Mouse (Mus musculus) cerebellum, adult 9-11 months (tissue): ENCODE measurements around the gene Npy2r.

Source experiments
- DNase-seq: peaks from one replicate; pipeline ENCODE4 v3.0.0; 2022

Gene Npy2r

GRCm38 (mm10) chr3:82547908-82548721, at the start of gene Npy2r:
TSS of gene Npy2r (minus strand) at chr3:82548084.
- DNase-seq = no peak

- DNase-seq = no peak
Observed at GRCm38 (mm10) chr3:82557786-82558185, 9.9 kb upstream of the Npy2r start.

DNA sequence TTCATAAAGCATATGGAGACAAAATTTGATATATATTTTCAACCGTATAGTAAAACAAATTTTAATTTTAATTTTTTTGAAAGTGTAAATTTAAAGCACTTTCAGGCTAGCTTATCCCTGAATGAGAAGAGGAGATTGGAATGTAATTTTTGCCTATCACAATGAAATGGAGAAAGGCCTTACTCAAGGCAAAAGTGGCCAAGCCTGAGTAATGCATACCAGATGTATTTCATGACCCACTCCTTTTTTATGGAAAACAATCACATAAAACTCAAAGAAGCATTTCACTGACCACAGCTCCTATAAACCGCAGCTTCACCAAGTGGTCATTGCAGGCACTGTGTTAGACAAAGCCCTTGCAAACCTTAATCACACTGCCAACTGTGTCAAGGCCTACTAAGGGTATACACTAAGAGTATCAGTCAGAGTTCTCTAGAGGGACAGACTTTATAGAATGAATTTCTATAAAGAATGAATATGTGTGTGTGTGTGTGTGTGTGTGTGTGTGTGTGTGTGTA, 8.5 kb upstream of the Npy2r start:
- DNase-seq = no peak

- DNase-seq = no peak
Observed at GRCm38 (mm10) chr3:82549932-82550331, 2.0 kb upstream of the Npy2r start.

DNA sequence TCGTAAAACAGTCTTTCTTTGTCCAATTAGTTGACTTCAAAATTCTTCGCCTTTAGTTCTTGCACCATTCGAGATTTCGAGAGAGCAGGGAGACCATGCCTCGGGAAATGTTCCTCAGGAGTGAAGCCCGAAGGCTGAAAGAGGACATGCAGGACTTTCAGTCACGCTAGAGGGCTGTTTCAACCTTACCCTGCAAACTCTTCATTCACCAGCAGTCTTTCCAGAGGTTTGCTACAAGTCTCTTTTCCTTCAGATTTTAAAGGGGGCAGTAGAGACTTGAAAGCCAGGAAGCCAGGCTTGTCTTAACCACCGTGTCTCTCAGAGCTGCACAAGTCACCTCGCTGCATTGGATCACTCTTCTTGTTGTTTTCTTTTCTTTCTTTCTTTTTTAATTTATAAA, 869 bp upstream of the Npy2r start:
- DNase-seq = no peak

DNA sequence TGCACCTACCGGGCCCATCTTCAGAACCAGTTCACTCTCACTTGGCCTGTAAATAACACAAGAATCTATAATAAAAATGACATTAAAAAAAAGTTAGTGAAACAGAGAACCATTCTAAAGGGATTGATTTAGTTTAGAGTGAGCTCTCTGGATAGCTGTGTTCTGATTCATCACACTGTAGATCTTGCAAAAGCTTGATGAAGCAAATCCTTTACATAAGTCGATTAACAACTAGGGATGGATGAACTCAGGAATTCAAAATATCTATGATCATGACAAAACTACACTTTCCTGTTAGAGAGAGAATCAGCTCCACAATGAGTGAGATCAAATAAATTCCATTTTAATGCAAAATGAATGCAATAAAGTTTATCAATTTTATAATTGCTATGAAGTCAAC, 6.4 kb downstream of the Npy2r start:
- DNase-seq = no peak

- no peak for DNase-seq
Observed at GRCm38 (mm10) chr3:82539951-82540350, 7.9 kb downstream of the Npy2r start.

GRCm38 (mm10) chr3:82524792-82525191, 23.1 kb downstream of the Npy2r start:
- DNase-seq = no peak

- no peak for DNase-seq
Observed at GRCm38 (mm10) chr3:82498006-82498405, 49.9 kb downstream of the Npy2r start.
